Mouse (Mus musculus): Measurements from ENCODE around the gene Mctp1.

- TF ChIP-seq POLR2A (IDR thresholded peaks at IDR 0.05; ENCODE audit: extremely low read depth, insufficient read depth, low read length) (no peak), CTCF (IDR thresholded peaks at IDR 0.05; ENCODE audit: extremely low read depth, insufficient read depth, low read length) (no peak)
Observed at GRCm38 (mm10) chr13:77002628-77003027, 618.3 kb downstream of the Mctp1 start.
